Mouse (Mus musculus) duodenum, adult 2 months (tissue): Measurements from ENCODE around the gene Mrps17. TPM values are rescaled to one million over a fixed set of nuclear protein-coding genes. Genes with fewer than 3 reads are reported as not detected.

Source experiments
- polyA plus RNA-seq: library from polyadenylated mRNA; depleted of rRNA; stranded (reverse); fragments of >200 nt; gene quantifications from 2 replicates; pipeline ENCODE4 v1.2.3, GENCODE M21; 2012; ENCODE audit warnings: low replicate concordance; rRNA removed

Mrps17 gene
- 19.4 and 49.4 TPM in 2 replicates for polyA plus RNA-seq

DNA sequence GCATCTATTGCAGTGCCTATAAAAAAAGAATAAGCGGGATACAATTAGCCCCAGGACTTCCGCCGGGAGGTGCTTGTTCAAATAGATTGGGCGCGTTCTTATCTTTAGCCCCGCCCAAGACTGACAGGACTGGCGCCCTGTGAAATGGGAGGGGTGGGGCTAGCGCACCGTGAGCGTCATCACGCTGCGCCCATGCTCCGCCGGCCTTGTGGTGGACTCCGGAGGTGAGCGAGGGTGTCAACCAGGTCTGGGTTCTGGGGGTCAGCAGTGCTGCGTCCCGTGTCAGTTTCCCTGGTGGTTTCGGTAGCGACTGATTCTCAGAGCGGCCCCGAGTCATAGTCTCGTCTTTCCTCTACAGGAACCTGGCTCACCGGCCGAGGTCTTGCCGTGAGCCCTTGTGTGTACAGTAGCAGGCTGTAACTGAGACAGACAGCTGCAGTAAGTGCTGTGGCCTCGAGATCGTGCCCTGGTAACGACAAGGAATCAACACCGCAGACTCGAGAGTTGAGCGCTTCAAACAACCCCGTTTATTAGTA, at the start of gene Mrps17:
Gene Mrps17, plus strand, starts transcription at position 172 of the 536 bp plus-strand sequence.

GRCm38 (mm10) chr5:129670036-129670458, 45.2 kb upstream of the Mrps17 start, which contains the start of gene Zfp11:
Zfp11 (minus strand) TSS chr5:129670099.

GRCm38 (mm10) chr5:129708412-129708811, 6.9 kb upstream of the Mrps17 start, which contains the start of gene Sept14:
Sept14 (minus strand) TSS chr5:129708512.

GRCm38 (mm10) chr5:129724834-129725773, 9.8 kb downstream of the Mrps17 start, which contains the start of gene Nipsnap2:
Nipsnap2 (plus strand) TSS chr5:129725063.

Other genes starting within 250 kb of the Mrps17 start
- gene Sfswap, start 214.3 kb upstream of the Mrps17 start, polyA plus RNA-seq, result 59.5 and 76.5 TPM in 2 replicates
- gene Mmp17, start 131.3 kb upstream of the Mrps17 start, polyA plus RNA-seq, result 3.0 and 6.7 TPM in 2 replicates
- gene Zfp11, start 45.4 kb upstream of the Mrps17 start, polyA plus RNA-seq, result 0.21 and 0.41 TPM in 2 replicates
- gene Sept14, start 7.0 kb upstream of the Mrps17 start, polyA plus RNA-seq, result not detected in 2 replicates
- gene Nipsnap2, start 9.6 kb downstream of the Mrps17 start, polyA plus RNA-seq, result 8.9 and 16.3 TPM in 2 replicates
- gene Psph, start 72.0 kb downstream of the Mrps17 start, polyA plus RNA-seq, result 10.3 and 17.4 TPM in 2 replicates
- 4.2 and 4.8 TPM in 2 replicates for gene Sumf2, start 131.5 kb downstream of the Mrps17 start, polyA plus RNA-seq
- gene Chchd2, start 172.0 kb downstream of the Mrps17 start, polyA plus RNA-seq, result 2,820 and 3,839 TPM in 2 replicates
- 0.21 and 0.55 TPM in 2 replicates for gene Zbed5, start 180.2 kb downstream of the Mrps17 start, polyA plus RNA-seq
- gene Phkg1, start 183.1 kb downstream of the Mrps17 start, polyA plus RNA-seq, result 0.06 and 0.39 TPM in 2 replicates
- 3.3 and 4.1 TPM in 2 replicates for gene Nupr1l, start 193.0 kb downstream of the Mrps17 start, polyA plus RNA-seq
- gene Vkorc1l1, start 226.5 kb downstream of the Mrps17 start, polyA plus RNA-seq, result 6.6 and 11.2 TPM in 2 replicates